Mouse (Mus musculus) kidney, postnatal 36 days (tissue): Measurements from ENCODE around the gene Egln3.

Experiments
- DNase-seq, 2 experiments: peaks; one replicate each; pipeline ENCODE4 v3.0.0; 2021 to 2022; ENCODE audit warnings: mixed read lengths in 2 of 2

The Egln3 gene

GRCm38 (mm10) chr12:54202276-54202675 lies 1.4 kb downstream of the Egln3 start:
- peak; percentile 44 to 69 for DNase-seq

GRCm38 (mm10) chr12:54200856-54201255 lies 2.8 kb downstream of the Egln3 start:
- no peak for DNase-seq

GRCm38 (mm10) chr12:54200172-54200571 lies 3.5 kb downstream of the Egln3 start:
- DNase-seq: peak; percentile 42 to 68

- no peak for DNase-seq
Measured at GRCm38 (mm10) chr12:54198282-54198918, 5.3 kb downstream of the Egln3 start.

- peak; percentile 34 to 36 for DNase-seq
Measured at GRCm38 (mm10) chr12:54197849-54198248, 5.8 kb downstream of the Egln3 start.

- DNase-seq: peak; percentile 52 to 54
Measured at GRCm38 (mm10) chr12:54197301-54197782, 6.3 kb downstream of the Egln3 start.

GRCm38 (mm10) chr12:54196881-54197280 lies 6.8 kb downstream of the Egln3 start:
- no peak for DNase-seq

- no peak for DNase-seq
Measured at GRCm38 (mm10) chr12:54194159-54194558, 9.5 kb downstream of the Egln3 start.

- DNase-seq: no peak
Measured at GRCm38 (mm10) chr12:54192305-54192661, 11.4 kb downstream of the Egln3 start.

GRCm38 (mm10) chr12:54191608-54192304 lies 11.9 kb downstream of the Egln3 start:
- DNase-seq: peak; percentile 92 to 94

GRCm38 (mm10) chr12:54191181-54191580 lies 12.5 kb downstream of the Egln3 start:
- peak; percentile 64 to 80 for DNase-seq

- DNase-seq: peak; percentile 72 to 80
Measured at GRCm38 (mm10) chr12:54187812-54188600, 15.7 kb downstream of the Egln3 start.

GRCm38 (mm10) chr12:54186926-54187623 lies 16.6 kb downstream of the Egln3 start:
- DNase-seq: no peak

GRCm38 (mm10) chr12:54184264-54184663 lies 19.4 kb downstream of the Egln3 start:
- no peak for DNase-seq

- DNase-seq: no peak
Measured at GRCm38 (mm10) chr12:54178323-54178722, 25.3 kb downstream of the Egln3 start.

- DNase-seq: no peak
Measured at GRCm38 (mm10) chr12:54168786-54169185, 34.9 kb downstream of the Egln3 start.

GRCm38 (mm10) chr12:54167737-54168136 lies 35.9 kb downstream of the Egln3 start:
- DNase-seq: peak; percentile 11 to 58

GRCm38 (mm10) chr12:54164724-54165050 lies 39.0 kb downstream of the Egln3 start:
- no peak for DNase-seq

- DNase-seq: no peak
Measured at GRCm38 (mm10) chr12:54164040-54164723, 39.5 kb downstream of the Egln3 start.

GRCm38 (mm10) chr12:54163166-54163565 lies 40.5 kb downstream of the Egln3 start:
- DNase-seq: no peak

- DNase-seq: peak; percentile 39 to 43
Measured at GRCm38 (mm10) chr12:54162637-54163131, 41.0 kb downstream of the Egln3 start.
